Mouse (Mus musculus) hindbrain, postnatal 0 days (tissue): ENCODE data around the gene Sned1. TPM values are rescaled to one million over a fixed set of nuclear protein-coding genes. Genes with fewer than 3 reads are reported as not detected.

Experiments used
- ATAC-seq: fragments of 200-750 bp; cut with Nextera tagmentation; 2 replicates; pipeline ENCODE4 v1.8.0; 2017; ENCODE audit warnings: mild to moderate bottlenecking, moderate TSS enrichment, moderate library complexity
- DNase-seq: peaks from one replicate; pipeline ENCODE4 v3.0.0-alpha.2; 2015; ENCODE audit warnings: low spot score
- H3K27ac ChIP-seq: fragments of 300-500 bp; sonication (generic); 2 replicates; pipeline ENCODE4 v1.5.1; 2014; ENCODE audit warnings: mild to moderate bottlenecking
- H3K27me3 ChIP-seq: fragments of 300-500 bp; sonication (generic); 2 replicates; pipeline ENCODE4 v1.6.1; 2014; ENCODE audit warnings: low read length, mixed read lengths; ENCODE audit not compliant: insufficient read depth
- H3K36me3 ChIP-seq: fragments of 300-500 bp; sonication (generic); 2 replicates; pipeline ENCODE4 v1.6.1; 2014; ENCODE audit warnings: low read length, mixed read lengths; ENCODE audit not compliant: insufficient read depth
- H3K4me1 ChIP-seq: fragments of 300-500 bp; sonication (generic); 2 replicates; pipeline ENCODE4 v1.6.1; 2014; ENCODE audit warnings: antibody characterized with exemption, low read length, mixed read lengths; ENCODE audit not compliant: insufficient read depth
- H3K4me2 ChIP-seq: fragments of 300-500 bp; sonication (generic); 2 replicates; pipeline ENCODE4 v1.6.1; 2014; ENCODE audit warnings: low read depth, mild to moderate bottlenecking, low read length, moderate library complexity, mixed read lengths
- H3K4me3 ChIP-seq: fragments of 300-500 bp; sonication (generic); 2 replicates; pipeline ENCODE4 v1.5.1; 2014; ENCODE audit warnings: low read length
- H3K9ac ChIP-seq: fragments of 300-500 bp; sonication (generic); replicated peaks from 2 replicates; pipeline ENCODE4 v1.6.1; 2014; ENCODE audit warnings: mild to moderate bottlenecking, low read length, moderate library complexity, mixed read lengths
- H3K9me3 ChIP-seq: fragments of 300-500 bp; sonication (generic); 2 replicates; pipeline ENCODE4 v1.6.1; 2016; ENCODE audit warnings: low read length, mixed read lengths
- CTCF ChIP-seq: IDR thresholded peaks from 2 replicates; pipeline ENCODE4 v1.5.1; 2016; ENCODE audit warnings: antibody characterized with exemption, control low read depth, low read depth
- WGBS: fragments of 180-500 bp; shearing (Covaris S2); extraction: QIAGEN DNeasy Blood & Tissue Kit; methylation state at CpG from one replicate; pipeline ENCODE4 v1.1.7; 2014; 5-methylcytosine and 5-hydroxymethylcytosine counted together
- polyA plus RNA-seq: library from polyadenylated mRNA; unstranded; fragments of >200 nt; fragmentation: Nextera tagmentation; extraction: Ambion mirVana; gene quantifications from 2 replicates; pipeline ENCODE4 v1.2.1, GENCODE M21; 2015
- total RNA-seq: library from RNA; depleted of rRNA; stranded (reverse); fragments of >200 nt; gene quantifications from 2 replicates; pipeline ENCODE4 v1.2.3, GENCODE M21; 2014

The Sned1 gene
- total and polyA plus RNA-seq, 2 experiments from 2014 or later, result 9.2 to 33.7 TPM

DNA sequence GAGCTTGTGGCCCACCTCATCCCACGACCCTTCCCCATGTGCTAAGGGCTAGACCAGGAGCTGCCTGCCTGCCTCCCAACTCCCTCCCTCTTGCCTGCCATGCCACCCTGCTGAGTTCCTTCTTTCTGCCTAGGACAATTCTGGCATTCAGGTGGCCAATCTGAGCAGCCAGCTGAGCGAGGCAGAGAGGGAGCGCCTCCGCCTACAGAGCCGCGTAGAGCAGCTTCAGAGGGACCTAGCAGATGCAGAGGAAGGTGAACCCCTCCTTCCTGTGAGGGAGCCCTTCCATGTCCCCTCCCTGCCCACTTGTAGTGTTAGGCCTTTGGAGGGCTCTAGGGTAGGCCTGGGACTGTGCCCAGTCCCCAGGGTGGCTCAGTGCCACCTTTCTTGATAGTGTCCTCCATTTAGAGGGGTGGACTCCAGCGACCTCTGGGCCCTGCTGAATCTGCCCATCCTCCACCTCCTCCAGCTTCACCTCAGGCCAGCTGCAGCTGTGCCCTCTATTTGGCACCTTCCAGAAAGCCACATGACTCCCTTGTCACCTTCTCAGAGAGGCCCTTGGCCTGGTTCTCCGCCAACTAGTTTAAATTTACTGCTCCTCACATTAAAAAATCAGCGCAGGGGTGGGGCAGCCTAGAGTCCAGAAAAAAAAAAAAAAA is 18.7 kb upstream of the Sned1 start:
- H3K4me2 ChIP-seq, result no peak overlapping the region

DNA sequence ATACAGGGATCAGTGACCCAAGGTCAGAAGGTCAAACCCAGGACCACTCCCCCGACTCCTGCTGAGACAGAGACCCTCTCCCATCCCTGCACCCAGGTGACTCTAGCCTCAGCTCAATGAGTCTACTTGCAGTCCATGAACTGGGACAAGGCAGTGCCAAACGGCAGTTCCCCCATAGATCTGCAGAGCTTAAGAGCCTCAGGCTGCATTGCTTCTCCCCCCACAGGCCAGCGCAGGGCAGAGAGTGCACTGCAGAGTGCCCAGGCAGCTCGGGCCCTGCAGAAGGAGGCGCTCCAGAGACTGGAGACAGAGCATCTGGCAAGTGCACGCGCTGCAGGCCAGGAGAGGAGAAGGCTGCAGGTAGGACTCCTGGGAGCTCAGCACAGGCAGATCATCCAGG is 18.1 kb upstream of the Sned1 start:
- Histone ChIP-seq H3K4me1 (peaks cover 7% of the 10 kb centered on the region), H3K9ac (no peak overlapping the region), H3K9me3 (no peaks in the 10 kb centered on the region), H3K4me3 (no peak overlapping the region), H3K36me3 (no peaks in the 10 kb centered on the region), H3K27me3 (no peaks in the 10 kb centered on the region), H3K27ac (no peak overlapping the region), H3K4me2 (no peak overlapping the region)
- ATAC-seq (no peak), DNase-seq (no peak)
- no peak for TF ChIP-seq CTCF
- 50% methylated on average over 7 of the region's 7 CpGs for WGBS

More for the DNA sequence above, 18.7 kb upstream of the Sned1 start:
- no peaks in the 10 kb centered on the region for H3K27me3 ChIP-seq
- no peak overlapping the region for H3K4me3 ChIP-seq
- no peaks in the 10 kb centered on the region for H3K36me3 ChIP-seq
- ATAC-seq, result no peak
- H3K4me1 ChIP-seq, result peaks cover 7% of the 10 kb centered on the region
- no peaks in the 10 kb centered on the region for H3K9me3 ChIP-seq
- H3K27ac ChIP-seq, result no peak overlapping the region
- 59% methylated on average over 9 of the region's 9 CpGs for WGBS
- no peak overlapping the region for H3K9ac ChIP-seq
- no peak for DNase-seq
- no peak for TF ChIP-seq CTCF

DNA sequence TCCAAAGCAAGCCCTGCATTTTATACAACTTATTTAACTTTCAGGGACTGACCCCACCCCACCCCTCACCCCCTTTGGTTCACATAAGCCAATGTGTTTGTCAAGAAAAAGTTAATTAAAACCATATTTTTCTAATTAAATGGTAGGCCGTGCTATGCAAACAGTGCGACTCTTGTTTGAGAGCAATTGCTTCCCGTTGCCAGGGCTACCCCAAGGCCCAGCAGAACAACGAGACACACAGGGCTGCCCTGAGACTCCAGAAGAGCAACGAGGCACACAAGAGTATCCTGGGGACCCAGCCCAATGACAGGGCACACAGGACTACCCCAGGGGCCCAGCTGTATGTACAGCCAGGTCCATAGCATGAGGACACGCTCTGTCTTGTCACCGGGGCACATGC is 14.9 kb upstream of the Sned1 start:
- Histone ChIP-seq H3K9ac (no peak overlapping the region), H3K4me3 (no peak overlapping the region), H3K4me1 (peaks cover 7% of the 10 kb centered on the region), H3K36me3 (no peaks in the 10 kb centered on the region), H3K4me2 (no peak overlapping the region), H3K27me3 (no peaks in the 10 kb centered on the region; the same call in 1 of the 2 replicates), H3K9me3 (no peaks in the 10 kb centered on the region), H3K27ac (peak overlapping the region; percentile 45; the same call in 1 of the 2 replicates)
- TF ChIP-seq CTCF, result no peak
- WGBS, result 45% methylated on average over 7 of the region's 7 CpGs
- ATAC-seq (peak; percentile 80), DNase-seq (peak; percentile 63)

DNA sequence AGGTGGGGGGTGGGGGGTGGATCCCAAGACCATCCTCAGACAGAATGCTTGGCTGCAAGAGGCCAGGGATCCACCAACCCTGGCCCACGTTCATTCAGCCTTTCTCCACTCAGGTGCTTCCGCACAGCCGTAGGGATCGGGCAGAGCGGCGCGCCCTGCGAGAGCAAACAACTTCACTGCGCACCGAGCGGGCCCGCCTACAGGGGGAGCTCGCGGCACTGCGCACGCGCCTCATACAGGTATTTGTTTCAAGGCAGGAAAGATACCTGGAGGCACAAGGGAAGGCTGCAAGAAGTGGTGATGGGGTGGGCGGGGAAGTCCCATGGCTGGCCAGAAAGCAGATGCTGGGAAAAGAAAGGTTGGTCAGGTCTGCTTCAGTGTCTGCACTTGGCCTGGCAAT is 11.7 kb upstream of the Sned1 start:
- peak; percentile 69 for TF ChIP-seq CTCF
- Histone ChIP-seq H3K4me2 (no peak overlapping the region), H3K36me3 (no peaks in the 10 kb centered on the region), H3K9ac (no peak overlapping the region), H3K4me1 (no peaks in the 10 kb centered on the region; the same call in 1 of the 2 replicates), H3K27ac (no peak overlapping the region), H3K27me3 (no peaks in the 10 kb centered on the region; the same call in 1 of the 2 replicates), H3K9me3 (no peaks in the 10 kb centered on the region), H3K4me3 (no peak overlapping the region)
- ATAC-seq, result no peak
- no peak for DNase-seq
- WGBS, result 16% methylated on average over 18 of the region's 18 CpGs

DNA sequence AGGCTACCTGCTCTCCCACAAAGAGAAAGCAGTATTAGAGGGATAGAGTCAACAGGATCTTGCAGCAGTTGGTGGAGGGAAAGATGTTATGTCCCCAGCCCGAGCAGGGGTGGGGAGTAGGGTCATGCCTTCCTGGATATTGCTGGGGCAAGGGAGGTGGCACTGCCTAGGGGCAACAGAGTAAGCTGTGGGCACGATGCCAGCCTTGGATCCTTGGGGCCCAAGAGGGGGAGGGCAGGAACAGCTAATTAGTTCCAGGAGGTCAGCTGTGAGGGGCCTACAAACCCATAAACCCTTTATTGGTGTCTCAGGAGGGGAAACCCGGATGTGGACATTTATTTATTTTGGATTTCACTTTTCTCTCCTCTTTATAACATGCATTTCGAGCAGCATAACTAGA is 10.4 kb upstream of the Sned1 start:
- no peak for TF ChIP-seq CTCF
- Histone ChIP-seq H3K9me3 (no peaks in the 10 kb centered on the region), H3K27me3 (no peaks in the 10 kb centered on the region; the same call in 1 of the 2 replicates), H3K36me3 (no peaks in the 10 kb centered on the region), H3K4me2 (no peak overlapping the region), H3K27ac (peak overlapping the region; percentile 20; the same call in 1 of the 2 replicates), H3K4me3 (no peak overlapping the region), H3K4me1 (peaks cover 7% of the 10 kb centered on the region), H3K9ac (no peak overlapping the region)
- WGBS, result 39% methylated on average over 4 of the region's 4 CpGs
- ATAC-seq (no peak), DNase-seq (no peak)

DNA sequence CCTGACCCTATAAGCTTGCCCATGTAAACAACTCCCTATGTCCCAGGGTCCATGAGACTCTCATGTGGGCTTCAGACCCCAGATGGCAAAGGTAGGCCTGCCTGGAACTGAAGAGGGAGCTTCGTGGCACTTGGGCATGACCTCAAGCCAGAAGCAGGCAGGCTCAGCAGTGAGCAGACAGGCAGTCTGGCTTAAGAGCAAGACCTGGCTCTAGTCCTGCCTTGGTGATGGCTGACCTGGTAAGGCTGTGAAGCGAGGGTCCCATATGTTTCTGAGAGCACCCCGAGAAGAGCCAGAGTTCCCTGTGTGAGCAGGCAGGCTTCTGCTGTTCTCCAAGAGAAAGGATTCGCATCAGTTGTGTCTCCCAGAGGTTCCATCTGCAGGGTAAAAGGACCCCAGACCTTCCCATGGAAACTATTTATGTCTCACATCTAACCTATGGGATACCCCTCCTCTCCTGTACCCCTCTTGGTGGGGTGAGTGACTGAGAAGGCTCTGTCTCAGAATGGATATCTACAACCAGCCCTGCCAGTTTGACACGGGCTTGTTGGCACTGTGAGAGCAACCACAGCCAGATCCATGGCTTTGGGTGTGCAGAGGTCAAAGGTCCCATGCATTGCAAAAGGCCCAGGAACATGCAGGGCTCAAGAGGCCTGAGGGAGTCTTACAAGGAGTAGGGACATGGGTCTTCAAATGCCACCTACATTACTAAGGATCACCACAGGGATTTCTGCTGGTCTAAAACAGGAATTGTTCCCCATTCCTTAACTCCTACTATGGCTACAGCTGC is 9.7 kb upstream of the Sned1 start:
- H3K4me2 ChIP-seq, result no peak overlapping the region
- TF ChIP-seq CTCF, result no peak
- 65% methylated on average over 5 of the region's 5 CpGs for WGBS
- ATAC-seq (no peak), DNase-seq (no peak)
- H3K9ac ChIP-seq, result no peak overlapping the region
- no peaks in the 10 kb centered on the region; the same call in 1 of the 2 replicates for H3K27me3 ChIP-seq
- H3K4me1 ChIP-seq, result peaks cover 7% of the 10 kb centered on the region; the same call in 1 of the 2 replicates
- H3K4me3 ChIP-seq, result no peak overlapping the region
- H3K27ac ChIP-seq, result no peak overlapping the region
- H3K9me3 ChIP-seq, result no peaks in the 10 kb centered on the region
- no peaks in the 10 kb centered on the region for H3K36me3 ChIP-seq
